Mouse (Mus musculus): ENCODE measurements at regions not wholly inside any gene's neighbourhood (a gene's known extent, or its start where the extent isn't known, plus 50 kb on each side); places are given as distances from the start of the nearest gene placed in this dataset.
A peak's percentile ranks its signal among the peaks of the same experiment; 100 is the strongest.

- no peak for DNase-seq (ENCODE audit: low spot score)
Measured at GRCm38 (mm10) chr3:149223776-149224175, 233.4 kb upstream of the Adgrl2 start.

- DNase-seq (ENCODE audit: low spot score), result no peak
Measured at GRCm38 (mm10) chr3:149220958-149221357, 230.6 kb upstream of the Adgrl2 start.

- DNase-seq (ENCODE audit: low spot score), result no peak
Measured at GRCm38 (mm10) chr3:149220304-149220951, 230.1 kb upstream of the Adgrl2 start.

GRCm38 (mm10) chr3:149219381-149220303, 229.3 kb upstream of the Adgrl2 start:
- peak; percentile 10 for DNase-seq (ENCODE audit: low spot score)

GRCm38 (mm10) chr3:149217916-149218803, 227.8 kb upstream of the Adgrl2 start:
- no peak for DNase-seq (ENCODE audit: low spot score)

- peak; percentile 51 for DNase-seq (ENCODE audit: low spot score)
Measured at GRCm38 (mm10) chr3:149216759-149217400, 226.5 kb upstream of the Adgrl2 start.

- DNase-seq (ENCODE audit: low spot score), result no peak
Measured at GRCm38 (mm10) chr3:149215691-149216090, 225.3 kb upstream of the Adgrl2 start.

- DNase-seq (ENCODE audit: low spot score), result no peak
Measured at GRCm38 (mm10) chr3:149211909-149212308, 221.6 kb upstream of the Adgrl2 start.

- DNase-seq (ENCODE audit: low spot score), result no peak
Measured at GRCm38 (mm10) chr3:149209260-149209659, 218.9 kb upstream of the Adgrl2 start.

GRCm38 (mm10) chr3:149203451-149203850, 213.1 kb upstream of the Adgrl2 start:
- DNase-seq (ENCODE audit: low spot score), result no peak

GRCm38 (mm10) chr3:149196477-149197185, 206.3 kb upstream of the Adgrl2 start:
- no peak for DNase-seq (ENCODE audit: low spot score)

GRCm38 (mm10) chr3:149190856-149191576, 200.7 kb upstream of the Adgrl2 start:
- no peak for DNase-seq (ENCODE audit: low spot score)

- DNase-seq (ENCODE audit: low spot score), result peak; percentile 80
Measured at GRCm38 (mm10) chr3:149184136-149184551, 193.8 kb upstream of the Adgrl2 start.

GRCm38 (mm10) chr3:149182095-149182494, 191.7 kb upstream of the Adgrl2 start:
- no peak for DNase-seq (ENCODE audit: low spot score)

- peak; percentile 51 for DNase-seq (ENCODE audit: low spot score)
Measured at GRCm38 (mm10) chr3:149180129-149180528, 189.8 kb upstream of the Adgrl2 start.

GRCm38 (mm10) chr3:149179486-149180116, 189.2 kb upstream of the Adgrl2 start:
- DNase-seq (ENCODE audit: low spot score), result no peak

GRCm38 (mm10) chr3:149178891-149179290, 188.5 kb upstream of the Adgrl2 start:
- DNase-seq (ENCODE audit: low spot score), result no peak

- peak; percentile 70 for DNase-seq (ENCODE audit: low spot score)
Measured at GRCm38 (mm10) chr3:149174689-149175390, 184.5 kb upstream of the Adgrl2 start.

GRCm38 (mm10) chr3:149173537-149173936, 183.2 kb upstream of the Adgrl2 start:
- no peak for DNase-seq (ENCODE audit: low spot score)

Measured in embryo, embryonic 10 days (tissue).